Mouse (Mus musculus) liver, adult 2 months (tissue): Measurements from ENCODE around the gene Gan.

Experiments used
- CTCF ChIP-seq: fragments of 200-500 bp; IDR thresholded peaks from 2 replicates; pipeline ENCODE4 v1.5.1; 2011; ENCODE audit warnings: low read depth, low read length, control low read depth
- POLR2A ChIP-seq: fragments of 200-500 bp; IDR thresholded peaks from 2 replicates; pipeline ENCODE4 v1.6.1; 2011; ENCODE audit warnings: low read length, control low read depth; ENCODE audit not compliant: insufficient read depth; ENCODE audit errors: extremely low read depth

DNA sequence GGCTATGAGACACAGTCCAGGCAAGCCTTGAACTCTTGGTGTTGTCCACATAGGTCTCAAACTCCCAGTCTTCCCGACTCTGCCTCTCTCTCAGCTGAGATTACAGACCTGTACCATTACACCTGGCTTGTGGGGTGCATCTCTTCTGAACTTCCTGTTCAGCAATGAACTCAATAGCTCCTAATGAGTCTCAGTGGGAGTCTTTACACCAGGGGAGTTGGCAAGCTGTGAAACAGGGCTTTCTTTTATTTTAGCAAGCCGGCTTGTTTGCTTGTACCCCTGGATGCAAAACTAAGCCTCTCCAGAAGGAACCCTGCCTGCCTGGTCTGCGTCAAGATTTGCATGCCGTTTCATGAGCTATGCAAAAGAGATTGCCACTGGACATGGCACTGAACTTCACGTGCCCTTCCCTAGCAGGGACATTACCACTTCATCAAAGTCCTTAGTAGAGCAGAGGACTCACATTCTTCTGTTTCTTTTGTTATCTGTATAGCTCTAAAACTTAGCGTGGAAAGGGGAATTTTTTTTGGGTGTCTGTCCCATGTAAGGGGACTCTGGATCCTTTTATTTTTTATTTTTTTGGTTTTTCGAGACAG, 93.2 kb downstream of the Gan start:
- TF ChIP-seq CTCF (no peak), POLR2A (no peak)
